Mouse (Mus musculus): ENCODE measurements around the gene Mif4gd.

- TF ChIP-seq CTCF (IDR thresholded peaks at IDR 0.05; ENCODE audit: control insufficient read depth, insufficient read depth, insufficient replicate concordance, low read depth, low read length), result no peak
- TF ChIP-seq POLR2A (IDR thresholded peaks at IDR 0.05; ENCODE audit: control insufficient read depth, low read depth, low read length), result no peak
Measured at GRCm38 (mm10) chr11:115584376-115585073, 28.2 kb downstream of the Mif4gd start.

Measured in testis, adult 2 months (tissue).